Mouse (Mus musculus): ENCODE data around the gene Rhog.

Gene Rhog

GRCm38 (mm10) chr7:102222336-102222735 lies 33.5 kb downstream of the Rhog start:
- peak; percentile 79 for DNase-seq (ENCODE audit: low read depth)

- peak; percentile 13 for DNase-seq (ENCODE audit: low read depth)
These were observed 34.0 kb downstream of the Rhog start for GRCm38 (mm10) chr7:102221899-102222298.

- DNase-seq (ENCODE audit: low read depth) = peak; percentile 13
These were observed 44.8 kb downstream of the Rhog start for GRCm38 (mm10) chr7:102211071-102211470.

GRCm38 (mm10) chr7:102209756-102210721 lies 45.8 kb downstream of the Rhog start, which contains the start of the genes Nup98 and Pgap2:
TSS of gene Nup98 (minus strand) at chr7:102210176.
TSS of gene Pgap2 (plus strand) at chr7:102210208.
- DNase-seq (ENCODE audit: low read depth) = peak; percentile 99

GRCm38 (mm10) chr7:102208806-102209363 lies 47.0 kb downstream of the Rhog start:
- DNase-seq (ENCODE audit: low read depth) = no peak

- peak; percentile 9 for DNase-seq (ENCODE audit: low read depth)
These were observed 50.2 kb downstream of the Rhog start for GRCm38 (mm10) chr7:102205646-102206045.

- DNase-seq (ENCODE audit: low read depth) = no peak
These were observed 51.5 kb downstream of the Rhog start for GRCm38 (mm10) chr7:102204296-102204857.

GRCm38 (mm10) chr7:102200996-102201785 lies 54.7 kb downstream of the Rhog start:
- DNase-seq (ENCODE audit: low read depth) = no peak

GRCm38 (mm10) chr7:102200576-102200975 lies 55.3 kb downstream of the Rhog start:
- no peak for DNase-seq (ENCODE audit: low read depth)

GRCm38 (mm10) chr7:102192356-102192755 lies 63.5 kb downstream of the Rhog start:
- peak; percentile 34 for DNase-seq (ENCODE audit: low read depth)

All from NIH3T3 (cell line).